Mouse (Mus musculus) ES-Bruce4 (cell line): ENCODE results near the gene Slc25a31.

ENCODE experiments used
- CTCF ChIP-seq: IDR thresholded peaks from one replicate; pipeline ENCODE4 v1.8.1; 2011; ENCODE audit warnings: low read depth, low read length
- EP300 ChIP-seq: IDR thresholded peaks from 2 replicates; pipeline ENCODE4 v1.6.1; 2011; ENCODE audit warnings: low read depth, low read length; ENCODE audit not compliant: insufficient read depth
- POLR2A ChIP-seq: IDR thresholded peaks from one replicate; pipeline ENCODE4 v1.8.1; 2011; ENCODE audit warnings: low read length; ENCODE audit not compliant: insufficient read depth

DNA sequence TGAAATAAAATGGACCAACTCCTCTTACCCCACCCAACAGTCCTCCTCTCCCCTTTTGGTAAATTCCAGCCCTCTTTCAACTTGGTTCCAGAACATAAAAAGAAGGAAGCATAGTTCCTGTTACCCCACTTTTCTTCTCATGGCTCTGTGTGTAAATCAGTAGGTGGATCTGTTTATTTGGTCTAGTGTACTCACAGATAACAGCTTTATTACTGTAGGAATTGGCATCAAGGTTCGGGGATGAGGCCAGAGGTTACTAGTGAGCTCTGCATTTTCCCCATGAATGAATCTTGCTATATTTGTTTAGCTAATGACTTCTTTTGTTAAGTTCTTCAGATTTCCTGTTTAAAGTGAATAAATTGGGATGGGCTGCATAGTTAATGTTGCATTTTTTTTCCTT, 7.4 kb downstream of the Slc25a31 start:
- TF ChIP-seq POLR2A, result no peak
- TF ChIP-seq CTCF, result no peak
- TF ChIP-seq EP300, result no peak
